Mouse (Mus musculus) erythroblast, embryonic 14.5 days (primary cell): Measurements from ENCODE around the gene Erbb2. TPM values are rescaled to one million over a fixed set of nuclear protein-coding genes. Genes with fewer than 3 reads are reported as not detected.

Experiments used
- H3K27me3 ChIP-seq: 2 replicates; pipeline ENCODE4 v1.6.1; 2012; ENCODE audit warnings: inconsistent platforms; ENCODE audit not compliant: control insufficient read depth
- H3K36me3 ChIP-seq: 2 replicates; pipeline ENCODE4 v1.6.1; 2012; ENCODE audit warnings: mild to moderate bottlenecking, inconsistent platforms; ENCODE audit not compliant: control insufficient read depth
- H3K4me1 ChIP-seq: 2 replicates; pipeline ENCODE4 v1.6.1; 2012; ENCODE audit warnings: inconsistent platforms; ENCODE audit not compliant: control insufficient read depth
- H3K4me3 ChIP-seq: replicated peaks from 2 replicates; pipeline ENCODE3; 2012; ENCODE audit warnings: moderate library complexity, mild to moderate bottlenecking, inconsistent platforms
- H3K9me3 ChIP-seq: 2 replicates; pipeline ENCODE4 v1.6.1; 2012; ENCODE audit warnings: low read length, inconsistent platforms, mixed read lengths; ENCODE audit not compliant: control insufficient read depth
- GATA1 ChIP-seq: IDR thresholded peaks from 2 replicates; pipeline ENCODE4 v1.6.1; 2012; ENCODE audit warnings: low read length, inconsistent platforms, mixed read lengths
- TAL1 ChIP-seq: IDR thresholded peaks from 3 replicates; pipeline ENCODE4 v1.6.1; 2012; ENCODE audit warnings: low read length, inconsistent platforms, mixed read lengths
- polyA plus RNA-seq: library from polyadenylated mRNA; stranded (reverse); fragments of >175 nt; gene quantifications from 2 replicates; pipeline ENCODE4 v1.2.3, GENCODE M21; 2012

Gene Erbb2
- polyA plus RNA-seq, 1 experiment = 0.01 TPM

GRCm38 (mm10) chr11:98479026-98479939, 67.0 kb downstream of the Erbb2 start:
- Histone ChIP-seq H3K4me3 (no peak overlapping the region), H3K9me3 (no peaks in the 10 kb centered on the region), H3K27me3 (no peaks in the 10 kb centered on the region), H3K36me3 (no peaks in the 10 kb centered on the region), H3K4me1 (no peaks in the 10 kb centered on the region)
- TF ChIP-seq TAL1 = no peak
- no peak for TF ChIP-seq GATA1

GRCm38 (mm10) chr11:98479940-98480497, 67.7 kb downstream of the Erbb2 start:
- TF ChIP-seq GATA1 (no peak), TAL1 (no peak)
- H3K4me3 ChIP-seq = no peak overlapping the region
- no peaks in the 10 kb centered on the region for H3K9me3 ChIP-seq
- H3K36me3 ChIP-seq = no peaks in the 10 kb centered on the region
- H3K4me1 ChIP-seq = no peaks in the 10 kb centered on the region
- H3K27me3 ChIP-seq = no peaks in the 10 kb centered on the region

GRCm38 (mm10) chr11:98481231-98481630, 69.0 kb downstream of the Erbb2 start:
- no peaks in the 10 kb centered on the region for H3K36me3 ChIP-seq
- TF ChIP-seq TAL1 = no peak
- TF ChIP-seq GATA1 = no peak
- H3K4me1 ChIP-seq = no peaks in the 10 kb centered on the region
- H3K4me3 ChIP-seq = no peak overlapping the region
- H3K27me3 ChIP-seq = no peaks in the 10 kb centered on the region; the same call in 1 of the 2 replicates
- H3K9me3 ChIP-seq = no peaks in the 10 kb centered on the region

GRCm38 (mm10) chr11:98482067-98482466, 69.8 kb downstream of the Erbb2 start:
- TF ChIP-seq TAL1 (no peak), GATA1 (no peak)
- Histone ChIP-seq H3K9me3 (no peaks in the 10 kb centered on the region), H3K27me3 (no peaks in the 10 kb centered on the region; the same call in 1 of the 2 replicates), H3K4me1 (no peaks in the 10 kb centered on the region), H3K36me3 (no peaks in the 10 kb centered on the region), H3K4me3 (no peak overlapping the region)

- Histone ChIP-seq H3K4me3 (no peak overlapping the region), H3K9me3 (no peaks in the 10 kb centered on the region), H3K27me3 (no peaks in the 10 kb centered on the region; the same call in 1 of the 2 replicates), H3K36me3 (no peaks in the 10 kb centered on the region), H3K4me1 (no peaks in the 10 kb centered on the region)
- TF ChIP-seq TAL1 (no peak), GATA1 (no peak)
These were observed 73.5 kb downstream of the Erbb2 start for GRCm38 (mm10) chr11:98485749-98486148.

Other genes starting within 250 kb of the Erbb2 start
- gene Med1, start 219.2 kb upstream of the Erbb2 start, polyA plus RNA-seq = 1.0 and 1.1 TPM in 2 replicates
- gene Cdk12, start 209.4 kb upstream of the Erbb2 start, polyA plus RNA-seq = 1.6 and 1.8 TPM in 2 replicates
- gene Neurod2, start 82.8 kb upstream of the Erbb2 start, polyA plus RNA-seq = not detected in 2 replicates
- gene Ppp1r1b, start 64.1 kb upstream of the Erbb2 start, polyA plus RNA-seq = 0.02 TPM in 1 of 2 replicates, not detected in the other
- 1.2 and 1.7 TPM in 2 replicates for gene Stard3, start 54.1 kb upstream of the Erbb2 start, polyA plus RNA-seq
- not detected in 2 replicates for gene Tcap, start 28.7 kb upstream of the Erbb2 start, polyA plus RNA-seq
- not detected in 2 replicates for gene Pnmt, start 26.0 kb upstream of the Erbb2 start, polyA plus RNA-seq
- 0.91 and 1.1 TPM in 2 replicates for gene Pgap3, start 12.0 kb upstream of the Erbb2 start, polyA plus RNA-seq
- 3.1 and 4.4 TPM in 2 replicates for gene Mien1, start 26.5 kb downstream of the Erbb2 start, polyA plus RNA-seq
- gene Grb7, start 33.9 kb downstream of the Erbb2 start, polyA plus RNA-seq = 0.11 and 0.13 TPM in 2 replicates
- not detected in 2 replicates for gene Ikzf3, start 133.6 kb downstream of the Erbb2 start, polyA plus RNA-seq
- 0.08 and 0.09 TPM in 2 replicates for gene Zpbp2, start 138.6 kb downstream of the Erbb2 start, polyA plus RNA-seq
- gene Ormdl3, start 174.9 kb downstream of the Erbb2 start, polyA plus RNA-seq = 13.5 and 13.6 TPM in 2 replicates
- not detected in 2 replicates for gene Lrrc3c, start 185.8 kb downstream of the Erbb2 start, polyA plus RNA-seq
- gene Gm12355, start 213.2 kb downstream of the Erbb2 start, polyA plus RNA-seq = not detected in 2 replicates
- gene Gsdma3, start 213.9 kb downstream of the Erbb2 start, polyA plus RNA-seq = not detected in 2 replicates
- not detected in 2 replicates for gene Gsdma2, start 234.3 kb downstream of the Erbb2 start, polyA plus RNA-seq